Mouse (Mus musculus) heart, embryonic 16.5 days (tissue): ENCODE results near the gene Tmem120a. TPM values are rescaled to one million over a fixed set of nuclear protein-coding genes. Genes with fewer than 3 reads are reported as not detected.

Source experiments
- ATAC-seq: fragments of 200-750 bp; cut with Nextera tagmentation; replicated peaks from 2 replicates; pipeline ENCODE4 v1.8.0; 2017; ENCODE audit warnings: moderate number of reproducible peaks; ENCODE audit not compliant: insufficient read depth, low FRiP score; ENCODE audit errors: extremely low read depth
- H3K27ac ChIP-seq: fragments of 300-500 bp; sonication (generic); 2 replicates; pipeline ENCODE4 v1.5.1; 2014; ENCODE audit warnings: mild to moderate bottlenecking, low read length, control low read depth, moderate library complexity
- H3K27me3 ChIP-seq: fragments of 300-500 bp; sonication (generic); 2 replicates; pipeline ENCODE4 v1.6.1; 2014; ENCODE audit warnings: low read length, mixed read lengths; ENCODE audit not compliant: control insufficient read depth, insufficient read depth
- H3K36me3 ChIP-seq: fragments of 300-500 bp; sonication (generic); 2 replicates; pipeline ENCODE4 v1.6.1; 2014; ENCODE audit not compliant: control insufficient read depth, insufficient read depth
- H3K4me1 ChIP-seq: fragments of 300-500 bp; sonication (generic); 2 replicates; pipeline ENCODE4 v1.6.1; 2014; ENCODE audit warnings: low read length, mixed read lengths; ENCODE audit not compliant: control insufficient read depth, insufficient read depth
- H3K4me2 ChIP-seq: fragments of 300-500 bp; sonication (generic); 2 replicates; pipeline ENCODE4 v1.6.1; 2014; ENCODE audit warnings: low read depth, mild to moderate bottlenecking, control low read depth, low read length
- H3K4me3 ChIP-seq: fragments of 300-500 bp; sonication (generic); 2 replicates; pipeline ENCODE4 v1.5.1; 2014; ENCODE audit warnings: mild to moderate bottlenecking, control low read depth, low read length
- H3K9ac ChIP-seq: fragments of 300-500 bp; sonication (generic); 2 replicates; pipeline ENCODE4 v1.6.1; 2014; ENCODE audit warnings: low read length, control low read depth
- H3K9me3 ChIP-seq: fragments of 300-500 bp; sonication (generic); replicated peaks from 2 replicates; pipeline ENCODE4 v1.6.1; 2016; ENCODE audit warnings: low read length; ENCODE audit not compliant: control insufficient read depth
- WGBS: fragments of 180-500 bp; shearing (Covaris S2); extraction: QIAGEN DNeasy Blood & Tissue Kit; methylation state at CpG from one replicate; pipeline ENCODE4 v1.1.7; 2014; 5-methylcytosine and 5-hydroxymethylcytosine counted together
- polyA plus RNA-seq: library from polyadenylated mRNA; unstranded; fragments of >200 nt; fragmentation: Nextera tagmentation; extraction: Ambion mirVana; gene quantifications from 2 replicates; pipeline ENCODE4 v1.2.1, GENCODE M21; 2015

Tmem120a gene
- polyA plus RNA-seq, 1 experiment from 2014 or later = 37.4 TPM

DNA sequence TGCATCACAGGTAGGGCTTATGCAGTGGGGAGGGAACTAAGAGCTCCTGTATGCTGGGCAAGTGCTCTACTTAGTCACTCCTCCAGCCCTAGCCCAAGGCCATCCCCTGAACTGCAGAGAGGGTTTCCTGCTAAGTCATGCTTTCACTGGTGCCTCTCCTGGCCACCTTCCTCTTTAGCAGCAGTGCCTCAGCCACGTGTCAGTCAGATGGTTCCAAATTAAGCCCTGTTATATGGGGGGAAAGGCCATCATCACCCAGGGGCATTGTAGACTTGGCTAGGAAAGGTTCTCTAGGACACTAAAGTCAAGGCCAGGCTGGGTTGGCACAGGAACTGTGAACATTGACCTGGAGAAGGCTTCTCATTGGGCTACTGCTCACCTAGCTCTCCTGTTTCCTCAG, 36.4 kb downstream of the Tmem120a start:
- no peak for ATAC-seq
- no peaks in the 10 kb centered on the region for H3K9me3 ChIP-seq
- no peaks in the 10 kb centered on the region for H3K27me3 ChIP-seq
- no peak overlapping the region for H3K27ac ChIP-seq
- 53% methylated on average over 1 of the region's 1 CpGs for WGBS
- H3K9ac ChIP-seq = no peak overlapping the region
- H3K4me3 ChIP-seq = no peak overlapping the region
- peaks cover 11% of the 10 kb centered on the region for H3K36me3 ChIP-seq
- H3K4me2 ChIP-seq = no peak overlapping the region
- H3K4me1 ChIP-seq = peaks cover 9% of the 10 kb centered on the region

DNA sequence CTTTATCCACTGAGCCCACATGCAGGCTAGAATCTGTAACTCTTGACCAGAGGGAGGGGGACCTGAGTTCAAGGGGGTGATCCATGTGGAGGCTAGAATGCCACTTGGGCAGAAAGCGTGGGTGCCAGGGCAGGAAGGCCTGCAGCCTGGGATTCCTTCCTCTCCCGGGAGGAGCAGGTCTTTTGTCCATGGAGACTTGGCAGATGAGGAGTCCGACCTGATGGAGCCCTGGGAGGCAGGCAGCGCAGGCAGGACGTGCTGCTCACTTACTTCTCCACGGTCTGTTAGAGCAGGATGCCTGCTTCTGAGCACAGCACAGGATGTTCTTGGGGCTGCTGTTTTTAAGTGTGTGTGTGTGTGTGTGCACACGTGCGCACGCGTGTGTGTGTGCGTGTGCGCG, 37.2 kb downstream of the Tmem120a start:
- no peaks in the 10 kb centered on the region for H3K27me3 ChIP-seq
- 92% methylated on average over 13 of the region's 13 CpGs for WGBS
- H3K4me2 ChIP-seq = no peak overlapping the region
- H3K9ac ChIP-seq = no peak overlapping the region
- H3K36me3 ChIP-seq = peaks cover 11% of the 10 kb centered on the region
- no peak overlapping the region for H3K4me3 ChIP-seq
- no peak for ATAC-seq
- no peaks in the 10 kb centered on the region for H3K9me3 ChIP-seq
- H3K4me1 ChIP-seq = peaks cover 14% of the 10 kb centered on the region
- H3K27ac ChIP-seq = no peak overlapping the region

DNA sequence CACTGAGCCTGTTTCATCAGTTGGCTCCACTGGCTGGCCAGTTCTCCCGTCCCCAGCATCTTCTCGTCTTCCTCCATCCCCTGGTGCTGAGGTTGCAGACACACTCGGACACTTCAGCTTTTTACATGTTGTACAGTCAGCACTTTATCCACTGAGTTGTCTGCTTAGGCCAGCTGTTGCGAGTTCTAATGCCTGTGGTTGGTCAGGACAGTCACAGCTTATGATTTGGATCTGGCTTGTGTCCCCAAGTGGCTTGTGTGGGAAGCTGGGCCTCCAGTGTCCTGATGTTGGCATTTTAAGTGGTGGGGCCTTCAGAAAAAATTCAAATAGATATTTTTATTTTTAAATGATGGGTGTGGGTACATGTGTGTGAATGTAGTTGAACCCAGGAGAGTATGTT, 38.9 kb downstream of the Tmem120a start:
- Histone ChIP-seq H3K9me3 (no peaks in the 10 kb centered on the region), H3K4me3 (no peak overlapping the region), H3K27me3 (no peaks in the 10 kb centered on the region), H3K27ac (no peak overlapping the region), H3K4me1 (peaks cover 19% of the 10 kb centered on the region), H3K36me3 (peaks cover 11% of the 10 kb centered on the region), H3K4me2 (no peak overlapping the region), H3K9ac (no peak overlapping the region)
- no peak for ATAC-seq
- 90% methylated on average over 4 of the region's 4 CpGs for WGBS

DNA sequence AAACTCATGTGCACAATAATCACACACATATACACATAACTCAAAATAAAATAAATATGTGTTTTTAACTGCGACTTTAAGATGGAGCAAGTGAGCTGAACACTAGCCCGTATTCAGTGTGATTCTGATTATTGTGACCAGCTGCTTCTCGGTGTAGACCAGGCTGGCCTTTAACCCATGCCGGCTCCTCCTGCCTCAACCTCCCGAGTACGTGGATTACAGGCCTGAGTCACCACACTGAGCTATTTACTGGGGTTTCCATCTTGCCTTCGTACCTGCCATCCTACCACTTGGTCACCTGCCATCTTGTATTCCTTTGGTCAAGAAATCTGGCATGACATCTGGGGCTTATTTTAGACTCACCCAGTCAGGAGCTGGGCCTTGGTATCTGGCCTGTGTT, 40.8 kb downstream of the Tmem120a start:
- Histone ChIP-seq H3K27ac (no peak overlapping the region; the same call in 1 of the 2 replicates), H3K27me3 (no peaks in the 10 kb centered on the region), H3K4me1 (peaks cover 19% of the 10 kb centered on the region), H3K9ac (no peak overlapping the region), H3K4me2 (no peak overlapping the region), H3K9me3 (no peaks in the 10 kb centered on the region), H3K4me3 (no peak overlapping the region), H3K36me3 (peaks cover 7% of the 10 kb centered on the region; the same call in 1 of the 2 replicates)
- no peak for ATAC-seq
- 95% methylated on average over 7 of the region's 7 CpGs for WGBS

DNA sequence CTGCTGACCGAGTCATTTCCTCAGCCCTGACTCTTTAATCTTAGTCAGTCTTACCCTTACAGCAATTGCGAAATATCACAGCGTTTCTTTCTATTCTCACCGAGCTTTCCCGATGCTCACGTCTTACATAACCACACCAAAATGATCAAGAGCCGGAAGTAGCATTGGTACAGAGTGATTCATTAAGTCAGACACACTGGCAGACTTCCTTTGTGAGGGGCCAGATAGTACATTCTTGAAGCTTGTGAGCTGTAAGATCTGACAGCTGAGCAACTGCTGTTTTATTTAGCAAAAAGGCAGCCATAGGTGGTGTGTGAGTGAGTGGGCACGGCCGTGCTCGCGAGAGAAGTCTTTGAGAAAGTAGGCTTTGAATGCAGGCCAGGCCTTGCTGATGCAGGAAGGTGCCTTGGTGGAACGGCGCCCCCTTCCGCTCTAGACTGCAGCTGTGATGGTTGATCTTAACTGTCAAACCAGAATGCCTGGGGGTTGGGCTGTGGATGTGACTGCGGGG, 41.5 kb downstream of the Tmem120a start:
- peak; percentile 34 for ATAC-seq
- no peaks in the 10 kb centered on the region for H3K27me3 ChIP-seq
- H3K4me1 ChIP-seq = peaks cover 20% of the 10 kb centered on the region
- peaks cover 7% of the 10 kb centered on the region; the same call in 1 of the 2 replicates for H3K36me3 ChIP-seq
- H3K4me2 ChIP-seq = no peak overlapping the region
- H3K9ac ChIP-seq = 0 out of 2 replicates have a peak overlapping the region, but pooled peaks have one; percentile 16
- H3K9me3 ChIP-seq = no peaks in the 10 kb centered on the region
- peak overlapping the region; percentile 85 for H3K27ac ChIP-seq
- H3K4me3 ChIP-seq = no peak overlapping the region; the same call in 1 of the 2 replicates
- 43% methylated on average over 15 of the region's 15 CpGs for WGBS

DNA sequence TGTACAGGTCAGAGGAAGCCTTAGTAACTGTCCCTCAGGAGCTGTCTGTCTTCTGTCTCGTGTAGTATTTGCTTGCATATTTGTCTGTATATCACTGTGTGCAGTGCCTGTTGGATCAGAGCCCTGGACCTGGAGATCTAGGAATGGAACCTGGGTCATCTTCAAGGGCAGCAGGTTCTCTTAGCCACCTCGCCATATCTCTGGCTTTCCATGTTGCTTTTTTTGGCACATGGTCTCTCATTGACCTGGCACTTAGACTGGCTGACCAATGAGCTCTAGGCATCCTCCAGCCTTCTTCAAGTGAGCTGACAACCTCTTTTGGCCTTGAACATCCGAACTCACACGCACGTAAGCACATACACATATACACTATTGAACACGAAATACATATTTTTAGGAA, 42.1 kb downstream of the Tmem120a start:
- peak; percentile 31; the same call in 1 of the 2 replicates for ATAC-seq
- Histone ChIP-seq H3K4me3 (no peak overlapping the region), H3K36me3 (peaks cover 6% of the 10 kb centered on the region; the same call in 1 of the 2 replicates), H3K4me1 (peaks cover 23% of the 10 kb centered on the region), H3K9ac (0 out of 2 replicates have a peak overlapping the region, but pooled peaks have one; percentile 16), H3K9me3 (no peaks in the 10 kb centered on the region), H3K27ac (peak overlapping the region; percentile 85), H3K4me2 (no peak overlapping the region), H3K27me3 (no peaks in the 10 kb centered on the region)
- 34% methylated on average over 6 of the region's 6 CpGs for WGBS

DNA sequence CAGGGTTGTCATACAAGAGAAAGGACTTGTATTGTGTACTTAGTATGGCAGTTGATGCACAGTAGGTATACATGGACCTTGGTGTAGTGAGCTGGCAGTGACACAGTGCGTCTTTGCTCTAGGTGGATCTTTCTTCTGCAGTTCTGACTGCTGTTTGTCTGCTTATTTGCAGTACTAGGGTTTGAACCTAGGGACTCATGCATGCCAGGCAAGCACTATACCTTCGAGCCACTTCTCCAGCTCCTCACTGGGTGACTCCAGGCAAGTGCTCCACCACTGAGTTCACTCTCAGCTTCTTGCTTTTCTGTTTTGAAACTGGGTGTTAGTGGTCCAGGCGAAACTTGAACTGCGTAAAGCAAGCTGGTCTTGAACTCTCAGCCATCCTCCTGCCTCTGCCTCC, 42.6 kb downstream of the Tmem120a start:
- ATAC-seq = no peak
- Histone ChIP-seq H3K4me1 (peaks cover 23% of the 10 kb centered on the region), H3K4me3 (no peak overlapping the region), H3K9me3 (no peaks in the 10 kb centered on the region), H3K27me3 (no peaks in the 10 kb centered on the region), H3K4me2 (no peak overlapping the region), H3K9ac (no peak overlapping the region), H3K36me3 (peaks cover 5% of the 10 kb centered on the region; the same call in 1 of the 2 replicates), H3K27ac (peak overlapping the region; percentile 85)
- WGBS = 99% methylated on average over 4 of the region's 4 CpGs

DNA sequence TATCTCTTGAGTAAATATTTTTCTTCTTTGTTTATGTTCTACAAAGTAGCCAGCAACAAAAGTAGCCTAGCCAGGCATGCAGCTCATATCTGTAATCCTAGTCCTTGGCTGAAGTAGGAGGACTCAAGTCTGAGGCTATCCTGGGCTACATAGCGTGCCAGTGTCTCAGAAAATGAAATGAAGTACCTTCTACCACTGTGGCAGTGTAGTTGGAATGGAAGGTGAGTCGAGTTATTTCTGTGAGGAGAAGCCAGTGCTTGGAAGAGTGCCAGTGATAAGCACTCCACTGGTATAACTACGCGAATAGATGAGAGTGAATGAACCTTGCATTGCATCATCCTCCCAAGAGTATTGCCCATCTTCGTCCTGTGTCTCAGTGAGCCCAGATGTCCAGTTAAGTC, 46.5 kb downstream of the Tmem120a start:
- H3K27ac ChIP-seq = no peak overlapping the region
- H3K9me3 ChIP-seq = no peaks in the 10 kb centered on the region
- H3K9ac ChIP-seq = no peak overlapping the region
- no peak overlapping the region for H3K4me2 ChIP-seq
- no peaks in the 10 kb centered on the region for H3K27me3 ChIP-seq
- WGBS = 35% methylated on average over 5 of the region's 5 CpGs
- H3K4me3 ChIP-seq = no peak overlapping the region
- ATAC-seq = no peak
- H3K4me1 ChIP-seq = peaks cover 15% of the 10 kb centered on the region
- peaks cover 3% of the 10 kb centered on the region; the same call in 1 of the 2 replicates for H3K36me3 ChIP-seq

DNA sequence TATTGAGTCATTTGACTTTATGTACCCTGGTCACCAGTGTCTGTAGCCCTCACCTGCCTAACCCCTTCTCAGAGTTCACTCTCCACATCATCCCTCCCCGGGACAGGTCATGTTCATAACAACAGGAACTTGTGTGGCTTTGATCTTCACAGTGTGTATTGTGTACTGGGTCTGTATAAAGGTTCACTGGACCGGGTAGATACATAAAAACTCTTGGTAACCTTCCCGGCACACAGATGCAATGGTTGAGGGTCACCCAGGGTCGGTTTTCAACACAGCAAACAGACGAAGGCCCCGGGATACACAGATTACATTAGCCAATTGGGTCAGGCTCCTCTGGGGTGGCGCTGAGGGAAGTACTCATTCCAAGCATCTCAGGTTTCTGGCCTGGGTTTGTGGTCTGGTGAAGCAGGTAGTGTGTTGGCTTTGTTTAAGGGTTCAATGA, 48.9 kb downstream of the Tmem120a start:
- ATAC-seq = no peak
- H3K36me3 ChIP-seq = peaks cover 3% of the 10 kb centered on the region; the same call in 1 of the 2 replicates
- H3K9ac ChIP-seq = no peak overlapping the region
- no peak overlapping the region for H3K4me2 ChIP-seq
- no peaks in the 10 kb centered on the region for H3K27me3 ChIP-seq
- no peak overlapping the region for H3K4me3 ChIP-seq
- H3K27ac ChIP-seq = no peak overlapping the region
- no peaks in the 10 kb centered on the region for H3K9me3 ChIP-seq
- WGBS = 62% methylated on average over 7 of the region's 7 CpGs
- peaks cover 6% of the 10 kb centered on the region for H3K4me1 ChIP-seq
